Mouse (Mus musculus) midbrain, embryonic 11.5 days (tissue): ENCODE results near the gene Smad3. TPM values are rescaled to one million over a fixed set of nuclear protein-coding genes. Genes with fewer than 3 reads are reported as not detected.

ENCODE experiments used
- ATAC-seq: fragments of 200-750 bp; cut with Nextera tagmentation; 2 replicates; pipeline ENCODE4 v1.8.0; 2017; ENCODE audit warnings: moderate TSS enrichment, moderate library complexity; ENCODE audit not compliant: low FRiP score
- DNase-seq: peaks from one replicate; pipeline ENCODE4 v3.0.0; 2015; ENCODE audit warnings: low spot score; ENCODE audit errors: missing footprints
- H3K27ac ChIP-seq: fragments of 300-500 bp; sonication (generic); 2 replicates; pipeline ENCODE4 v1.5.1; 2014; ENCODE audit warnings: low read depth, low read length
- H3K27me3 ChIP-seq: fragments of 300-500 bp; sonication (generic); 2 replicates; pipeline ENCODE4 v1.6.1; 2014; ENCODE audit warnings: mild to moderate bottlenecking, low read length, moderate library complexity, mixed read lengths; ENCODE audit not compliant: control insufficient read depth, insufficient read depth
- H3K36me3 ChIP-seq: fragments of 300-500 bp; sonication (generic); 2 replicates; pipeline ENCODE4 v1.6.1; 2014; ENCODE audit warnings: mild to moderate bottlenecking, low read length, moderate library complexity, mixed read lengths; ENCODE audit not compliant: control insufficient read depth, insufficient read depth
- H3K4me1 ChIP-seq: fragments of 300-500 bp; sonication (generic); 2 replicates; pipeline ENCODE4 v1.6.1; 2014; ENCODE audit warnings: low read length; ENCODE audit not compliant: control insufficient read depth, insufficient read depth
- H3K4me2 ChIP-seq: fragments of 300-500 bp; sonication (generic); 2 replicates; pipeline ENCODE4 v1.6.1; 2014; ENCODE audit warnings: mild to moderate bottlenecking, moderate library complexity
- H3K4me3 ChIP-seq: fragments of 300-500 bp; sonication (generic); 2 replicates; pipeline ENCODE4 v1.5.1; 2014; ENCODE audit warnings: low read depth, low read length
- H3K9ac ChIP-seq: fragments of 300-500 bp; sonication (generic); 2 replicates; pipeline ENCODE4 v1.6.1; 2014; ENCODE audit warnings: low read length
- H3K9me3 ChIP-seq: fragments of 300-500 bp; sonication (generic); 2 replicates; pipeline ENCODE4 v1.6.1; 2016; ENCODE audit warnings: low read length; ENCODE audit not compliant: control insufficient read depth
- WGBS: fragments of 180-500 bp; shearing (Covaris S2); extraction: QIAGEN DNeasy Blood & Tissue Kit; methylation state at CpG from one replicate; pipeline ENCODE4 v1.1.7; 2014; 5-methylcytosine and 5-hydroxymethylcytosine counted together
- polyA plus RNA-seq: library from polyadenylated mRNA; unstranded; fragments of >200 nt; fragmentation: Nextera tagmentation; extraction: Ambion mirVana; gene quantifications from 2 replicates; pipeline ENCODE4 v1.2.1, GENCODE M21; 2014

Gene Smad3
- polyA plus RNA-seq, 1 experiment from 2014 or later = 16.5 TPM

DNA sequence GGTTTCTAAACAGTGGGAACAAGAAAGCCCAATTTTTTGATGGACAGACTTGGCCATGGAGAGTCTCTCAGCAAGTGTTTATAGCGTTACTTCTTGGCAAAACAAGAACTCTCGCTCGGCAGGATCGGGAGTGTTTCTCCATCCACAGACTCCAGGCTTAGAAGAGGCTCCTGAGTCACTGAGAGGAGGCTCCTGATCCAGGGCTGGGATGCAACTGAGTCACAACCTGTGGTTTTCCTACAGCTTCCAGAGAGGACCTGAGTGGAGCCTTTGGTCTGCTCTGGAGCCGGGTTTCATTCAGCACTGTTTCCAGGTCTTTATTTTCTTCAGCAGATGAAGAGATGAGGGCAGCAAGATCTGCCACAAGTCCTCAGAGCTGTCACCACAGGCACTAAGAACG, 149.8 kb downstream of the Smad3 start:
- H3K9ac ChIP-seq = no peak overlapping the region
- no peak overlapping the region for H3K4me3 ChIP-seq
- H3K9me3 ChIP-seq = no peaks in the 10 kb centered on the region
- H3K27ac ChIP-seq = no peak overlapping the region
- H3K4me1 ChIP-seq = peaks cover 35% of the 10 kb centered on the region
- no peaks in the 10 kb centered on the region for H3K36me3 ChIP-seq
- WGBS = 75% methylated on average over 6 of the region's 6 CpGs
- ATAC-seq = no peak
- no peak overlapping the region for H3K4me2 ChIP-seq
- DNase-seq = no peak
- H3K27me3 ChIP-seq = no peaks in the 10 kb centered on the region

DNA sequence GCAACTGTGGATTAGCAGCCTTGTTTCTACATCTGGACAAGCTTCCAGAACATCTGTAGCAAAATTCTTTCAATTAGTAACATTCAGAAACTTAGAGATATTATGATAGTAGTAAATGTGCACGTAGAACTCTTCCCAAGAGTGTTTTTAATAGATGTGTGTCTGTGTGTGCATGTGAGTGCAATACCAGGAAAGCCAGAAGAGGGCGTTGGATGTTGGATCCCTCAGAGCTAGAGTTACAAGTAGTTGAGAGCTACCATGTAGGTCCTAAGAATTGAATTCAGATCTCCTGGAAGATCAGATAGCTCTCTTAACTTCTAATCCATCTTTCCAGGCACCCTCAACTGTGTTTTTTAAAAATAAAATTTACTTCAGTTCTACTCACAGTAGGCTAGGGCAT, 151.2 kb downstream of the Smad3 start:
- DNase-seq (peak; percentile 78), ATAC-seq (no peak)
- no peak overlapping the region for H3K9ac ChIP-seq
- no peak overlapping the region for H3K4me3 ChIP-seq
- no peak overlapping the region for H3K4me2 ChIP-seq
- H3K4me1 ChIP-seq = peaks cover 27% of the 10 kb centered on the region
- H3K27me3 ChIP-seq = no peaks in the 10 kb centered on the region
- H3K27ac ChIP-seq = no peak overlapping the region
- no peaks in the 10 kb centered on the region for H3K9me3 ChIP-seq
- WGBS = 69% methylated on average over 2 of the region's 2 CpGs
- no peaks in the 10 kb centered on the region for H3K36me3 ChIP-seq

DNA sequence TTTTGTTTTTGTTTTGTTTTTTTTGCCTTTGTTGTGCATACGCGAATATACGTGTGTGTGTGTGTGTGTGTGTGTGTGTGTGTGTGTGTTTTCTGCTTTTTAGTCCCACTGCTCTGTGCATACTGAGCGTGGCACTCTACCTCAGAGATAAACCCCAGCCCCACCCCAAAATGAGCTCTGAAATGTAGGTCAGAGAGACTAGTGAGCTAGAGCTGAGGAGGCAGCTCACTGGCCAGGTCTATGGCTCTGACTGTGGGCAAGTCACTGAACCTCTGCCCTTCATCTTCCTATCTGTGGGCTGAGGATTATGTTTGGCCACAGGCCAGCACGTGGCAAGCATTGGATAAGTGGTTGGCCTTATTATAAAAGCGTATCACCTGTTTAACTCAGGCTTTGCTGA, 153.9 kb downstream of the Smad3 start:
- H3K9ac ChIP-seq = no peak overlapping the region

DNA sequence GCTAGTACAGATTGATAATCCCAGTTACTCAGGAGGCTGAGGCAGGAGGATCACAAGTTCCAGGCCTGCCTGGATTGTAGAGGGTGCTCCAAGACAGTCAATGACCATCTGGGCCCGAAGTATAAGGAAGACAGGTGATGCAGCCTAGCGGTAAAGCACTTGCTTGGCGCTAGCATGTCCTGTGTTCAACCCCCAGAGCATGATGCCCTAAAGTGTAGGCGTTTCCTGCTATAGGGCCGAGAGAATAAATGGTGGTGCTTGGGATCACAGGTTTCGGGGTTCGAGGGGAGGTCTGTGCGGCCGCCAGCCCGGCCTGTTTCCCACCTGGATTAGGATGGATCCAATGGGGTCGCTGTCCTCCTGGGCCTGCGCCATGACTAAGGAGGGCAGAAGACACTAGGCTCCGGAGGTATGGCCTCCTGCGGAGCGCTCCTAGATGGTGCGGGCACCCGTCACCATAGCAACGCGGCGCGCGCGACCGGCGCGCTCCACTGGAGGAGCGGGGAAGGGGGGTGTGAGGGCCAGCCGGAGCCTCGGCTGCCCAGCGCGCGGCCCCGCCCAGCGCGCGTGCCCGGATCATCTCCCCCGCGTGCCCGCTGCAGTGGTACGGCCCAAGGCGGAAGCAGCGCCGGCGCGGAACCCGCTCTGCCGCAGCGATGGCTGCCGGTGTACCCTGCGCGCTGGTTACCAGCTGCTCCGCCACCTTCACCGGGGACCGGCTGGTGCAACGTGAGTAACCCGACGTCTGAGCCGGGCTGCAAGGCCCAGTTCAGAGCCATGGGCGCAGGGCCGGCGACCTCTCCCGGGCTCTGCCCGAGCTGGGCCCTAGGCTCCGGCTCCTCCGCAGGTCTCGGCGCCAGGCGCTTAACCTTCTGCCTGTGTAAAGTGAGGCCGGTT, 155.5 kb downstream of the Smad3 start, which contains the start of the genes Iqch and Aagab:
Gene Iqch, minus strand, starts transcription at position 451 of the 897 bp plus-strand sequence.
Gene Aagab, plus strand, starts transcription at position 618 of the 897 bp plus-strand sequence.
- WGBS = 2% methylated on average over 65 of the region's 70 CpGs
- peak within 1 kb of the TSS; percentile 80 for H3K9ac ChIP-seq
- H3K36me3 ChIP-seq = no peaks in the 10 kb centered on the region
- peak within 1 kb of the TSS; percentile 83 for H3K4me2 ChIP-seq
- ATAC-seq (peak; percentile 99), DNase-seq (peak; percentile 100)
- peaks cover 14% of the 10 kb centered on the region for H3K4me1 ChIP-seq
- H3K9me3 ChIP-seq = no peaks in the 10 kb centered on the region
- no peak within 1 kb of the TSS; the same call in 1 of the 2 replicates for H3K27ac ChIP-seq
- H3K27me3 ChIP-seq = no peaks in the 10 kb centered on the region
- peak within 1 kb of the TSS; percentile 69 for H3K4me3 ChIP-seq

More for the DNA sequence above, 153.9 kb downstream of the Smad3 start:
- Histone ChIP-seq H3K36me3 (no peaks in the 10 kb centered on the region), H3K4me2 (peak overlapping the region; percentile 83), H3K27ac (no peak overlapping the region), H3K27me3 (no peaks in the 10 kb centered on the region), H3K4me1 (peaks cover 15% of the 10 kb centered on the region), H3K4me3 (no peak overlapping the region), H3K9me3 (no peaks in the 10 kb centered on the region)
- WGBS = 58% methylated on average over 6 of the region's 6 CpGs
- ATAC-seq (no peak), DNase-seq (no peak)

Other genes starting within 250 kb of the Smad3 start
- gene Iqch, start 155.5 kb downstream of the Smad3 start, polyA plus RNA-seq = 0.10 TPM in 1 of 2 replicates, not detected in the other
- gene Aagab, start 155.3 kb downstream of the Smad3 start, polyA plus RNA-seq = 57.5 and 57.7 TPM in 2 replicates